Mouse (Mus musculus) left cerebral cortex, postnatal 25 days (tissue): ENCODE results near the gene Lmod2. TPM values are rescaled to one million over a fixed set of nuclear protein-coding genes. Genes with fewer than 3 reads are reported as not detected.

Experiments used
- DNase-seq, 2 experiments: peaks; one replicate each; pipeline ENCODE4 v3.0.0; 2022; ENCODE audit warnings: low spot score in 2 of 2, mixed read lengths in 1 of 2
- intact Hi-C: fragments of 180-260 bp; cut with DNase I; formaldehyde crosslinking; loops from one replicate; pipeline ENCODE4 v1.15.1; 2025
- total RNA-seq, 2 experiments: library from RNA; stranded (reverse); gene quantifications; 2 replicates each; pipeline ENCODE4 v1.2.3; 2021

The Lmod2 gene
- total RNA-seq, 2 experiments from 2014 or later, result not detected

GRCm38 (mm10) chr6:24627586-24628030 is 30.0 kb downstream of the Lmod2 start:
- DNase-seq, result peak; percentile 47 to 71
- intact Hi-C loops, result loop anchor here (2.0 kb wide), 1 partner anchor 97 kb away; no protein-coding TSS in a partner anchor

GRCm38 (mm10) chr6:24628499-24628898 is 30.9 kb downstream of the Lmod2 start:
- DNase-seq, result no peak
- intact Hi-C loops, result no loop called here

DNA sequence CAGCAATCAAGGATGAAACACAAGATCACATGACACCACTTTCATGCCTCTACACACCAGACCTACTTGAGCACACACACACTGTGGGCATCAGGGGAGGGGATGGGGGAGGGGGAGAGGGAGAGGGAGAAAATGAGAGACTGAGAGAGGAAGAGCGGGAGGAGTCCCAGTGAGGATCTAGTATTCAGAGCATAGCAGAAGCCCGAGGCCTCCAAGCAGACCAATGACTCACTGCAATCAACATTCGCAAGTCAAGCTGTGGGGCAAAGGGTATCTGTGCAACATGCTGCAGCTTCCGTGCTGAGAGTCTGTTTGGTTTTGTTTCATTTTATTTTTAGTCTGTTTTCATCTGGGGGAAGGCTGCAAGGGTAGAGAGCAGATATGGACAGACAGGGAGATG is 34.5 kb downstream of the Lmod2 start:
- intact Hi-C loops, result no loop called here
- DNase-seq, result no peak

GRCm38 (mm10) chr6:24634065-24634464 is 36.5 kb downstream of the Lmod2 start:
- no peak for DNase-seq
- intact Hi-C loops, result no loop called here

GRCm38 (mm10) chr6:24635814-24636213 is 38.3 kb downstream of the Lmod2 start:
- no peak for DNase-seq
- intact Hi-C loops, result no loop called here

GRCm38 (mm10) chr6:24641286-24641685 is 43.7 kb downstream of the Lmod2 start:
- intact Hi-C loops, result no loop called here
- DNase-seq, result no peak

DNA sequence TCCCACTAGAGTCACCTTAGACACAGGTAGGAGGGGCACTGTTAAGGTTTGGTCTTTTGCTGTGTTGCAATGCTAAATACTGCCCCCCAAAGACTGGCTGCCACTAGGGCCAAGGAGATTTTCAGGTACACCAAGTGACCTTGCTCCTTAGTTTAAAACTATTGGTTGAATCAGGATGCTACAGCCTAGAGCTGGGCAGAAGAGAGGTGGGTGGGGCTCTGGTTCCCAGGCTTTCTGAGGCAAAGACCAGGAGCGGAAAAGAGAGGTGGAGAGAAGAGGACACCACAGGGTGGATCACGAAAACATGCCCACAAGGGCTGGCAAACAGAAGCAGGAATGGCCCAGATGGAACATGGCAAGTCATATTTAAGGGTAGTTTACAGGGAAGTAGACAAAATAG is 44.6 kb downstream of the Lmod2 start:
- DNase-seq, result no peak
- intact Hi-C loops, result no loop called here

GRCm38 (mm10) chr6:24642960-24643359 is 45.4 kb downstream of the Lmod2 start:
- DNase-seq, result no peak
- intact Hi-C loops, result no loop called here

GRCm38 (mm10) chr6:24645346-24646053 is 47.9 kb downstream of the Lmod2 start:
- intact Hi-C loops, result no loop called here
- no peak for DNase-seq

DNA sequence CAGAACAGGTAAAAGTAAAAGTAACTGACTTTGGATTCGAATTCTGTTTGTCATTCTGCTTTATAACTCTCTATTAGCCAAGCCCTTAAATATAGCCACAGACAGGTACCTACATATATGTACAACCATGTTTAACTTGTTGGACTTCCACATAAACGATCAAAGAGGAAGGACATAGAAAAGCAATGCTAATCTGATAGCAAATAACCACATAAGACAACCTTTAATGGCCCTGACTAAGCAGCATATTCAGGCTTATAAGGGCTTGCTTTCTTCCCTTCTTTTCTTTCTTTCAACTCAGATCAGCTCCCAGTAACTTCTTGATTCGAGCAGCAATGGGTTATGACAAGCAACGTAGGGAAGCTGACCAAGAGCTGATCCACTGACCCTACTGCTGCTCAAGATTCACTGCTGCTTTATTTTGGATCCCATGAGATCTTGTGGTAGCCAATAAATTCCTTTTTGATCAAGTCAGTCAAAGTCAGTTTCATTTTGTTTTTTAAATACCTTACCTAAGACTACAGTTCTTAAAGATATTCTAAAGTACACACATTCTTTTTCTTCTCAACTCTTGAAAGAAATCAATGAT is 49.6 kb downstream of the Lmod2 start:
- intact Hi-C loops, result no loop called here
- no peak for DNase-seq

GRCm38 (mm10) chr6:24648403-24648802 is 50.8 kb downstream of the Lmod2 start:
- DNase-seq, result no peak

DNA sequence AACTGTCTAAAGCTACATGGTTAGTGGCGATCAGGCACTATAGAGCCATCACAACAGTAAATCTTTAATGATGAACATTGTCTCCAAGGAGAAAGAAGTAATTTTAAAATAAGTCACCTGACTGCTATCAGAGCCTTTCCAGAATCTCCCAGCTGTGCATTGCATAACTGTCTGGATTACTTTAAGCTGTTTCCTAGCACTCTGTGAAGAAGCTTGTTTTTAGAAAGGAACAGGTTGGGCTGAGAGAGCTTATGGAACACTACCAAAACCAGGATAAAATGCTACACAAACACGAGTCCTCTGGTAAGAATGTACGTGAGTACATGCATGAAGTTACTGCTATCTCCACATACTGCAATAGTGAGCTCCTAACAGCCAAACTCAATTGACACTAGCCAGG is 53.2 kb downstream of the Lmod2 start:
- DNase-seq, result peak; percentile 44 to 77
- intact Hi-C loops, result no loop called here

More at GRCm38 (mm10) chr6:24648403-24648802, 50.8 kb downstream of the Lmod2 start:
- intact Hi-C loops, result no loop called here

DNA sequence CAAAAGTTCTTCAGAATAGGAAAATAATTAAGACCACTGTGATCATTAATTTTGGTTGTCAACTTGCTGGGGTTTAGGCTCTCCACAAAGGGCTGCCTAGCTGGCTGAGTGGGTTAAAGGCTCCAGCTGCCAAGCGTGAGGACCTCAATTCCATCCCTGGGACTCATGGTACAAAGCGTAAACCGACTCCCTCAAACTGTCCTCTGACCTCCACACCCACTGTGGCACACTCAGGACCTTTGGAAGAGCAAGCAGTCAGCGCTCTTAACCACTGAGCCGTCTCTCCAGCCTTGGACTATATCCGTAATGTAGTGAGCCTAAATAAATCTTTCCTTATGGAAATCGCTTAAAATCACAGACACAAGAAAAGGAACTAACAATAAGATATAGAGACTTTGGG is 54.0 kb downstream of the Lmod2 start:
- no peak for DNase-seq
- intact Hi-C loops, result no loop called here

Other genes starting within 250 kb of the Lmod2 start
- gene Iqub, start 82.7 kb upstream of the Lmod2 start, total RNA-seq, result 1 to 10 TPM; 1.7 to 2.0 TPM
- gene Ndufa5, start 69.7 kb upstream of the Lmod2 start, total RNA-seq, result 100 to 1,000 TPM; 271 to 274 TPM
- gene Asb15, start 69.6 kb upstream of the Lmod2 start, total RNA-seq, result not detected
- gene Wasl, start 67.2 kb downstream of the Lmod2 start, total RNA-seq, result 100 to 1,000 TPM; 108 to 126 TPM
- not detected for gene Hyal6, start 135.5 kb downstream of the Lmod2 start, total RNA-seq
- not detected for gene Hyal4, start 150.6 kb downstream of the Lmod2 start, total RNA-seq
- gene Spam1, start 193.4 kb downstream of the Lmod2 start, total RNA-seq, result not detected